Mouse (Mus musculus) thymus, adult 2 months (tissue): ENCODE results near the gene Rnase10.

ENCODE experiments used
- CTCF ChIP-seq: fragments of 200-500 bp; IDR thresholded peaks from 2 replicates; pipeline ENCODE4 v1.5.1; 2012; ENCODE audit warnings: mild to moderate bottlenecking, control low read depth, low read length, moderate library complexity, borderline replicate concordance; ENCODE audit not compliant: control insufficient read depth, poor library complexity, insufficient read depth; ENCODE audit errors: extremely low read depth
- POLR2A ChIP-seq: fragments of 200-500 bp; IDR thresholded peaks from 2 replicates; pipeline ENCODE4 v1.6.1; 2012; ENCODE audit warnings: mild to moderate bottlenecking, low read length, control low read depth, moderate library complexity; ENCODE audit not compliant: control insufficient read depth, poor library complexity, insufficient read depth; ENCODE audit errors: extremely low read depth

DNA sequence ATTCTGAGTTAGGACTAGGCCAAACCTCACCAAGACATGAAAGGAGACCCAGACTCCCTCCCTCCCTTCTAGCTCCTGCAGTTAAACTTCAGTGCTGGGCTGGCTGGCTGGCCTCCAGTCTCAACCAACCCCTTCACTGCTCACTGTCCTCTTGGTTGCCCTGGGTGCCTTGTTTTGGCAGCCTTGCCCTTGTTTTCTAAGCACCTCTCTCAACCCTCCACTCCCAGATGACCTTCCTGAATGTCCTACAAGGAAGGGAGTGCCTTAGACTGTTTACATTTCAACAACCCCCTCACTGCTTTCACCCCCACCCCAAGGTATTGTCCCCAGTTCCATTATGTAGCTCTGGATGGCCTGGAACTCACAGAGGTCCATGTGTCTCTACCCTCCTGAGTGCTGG lies 27.9 kb upstream of the Rnase10 start:
- TF ChIP-seq CTCF (no peak), POLR2A (no peak)
